ENCODE assay signal across 29 mouse cellular contexts in genomic region chr3:122734329-122734728, GRCm38 (mm10). TPM values are rescaled to one million over a fixed set of nuclear protein-coding genes. Genes with fewer than 3 reads are reported as not detected.
DNase-seq lines count a peak whose midpoint lies in the region; ATAC-seq lines count a peak whose summit lies in the region.
"Had no signal": no experiment of that assay in that cellular context is flagged by ENCODE, and none has a peak within 500 bp of the region (broad histone marks: within the 10 kb centered on the region; RNA-seq: fewer than 3 reads in every experiment).

No protein-coding gene starts in this region.

- no peak overlapping the region for H3K27ac ChIP-seq in lung, embryonic 16.5 days (ENCODE audit: low read length)
- H3K27ac ChIP-seq: embryonic facial prominence, embryonic 13.5 days; forebrain, embryonic 10.5 days; forebrain, embryonic 15.5 days; hindbrain, embryonic 13.5 days; kidney, postnatal 0 days; limb, embryonic 10.5 days; limb, embryonic 15.5 days; liver, embryonic 13.5 days; macrophage; midbrain, embryonic 10.5 days; neural tube, embryonic 12.5 days had no signal

- no peak overlapping the region for H3K4me3 ChIP-seq in lung, embryonic 16.5 days (ENCODE audit: low read length)
- H3K4me3 ChIP-seq: embryonic facial prominence, embryonic 13.5 days; forebrain, embryonic 10.5 days; forebrain, embryonic 15.5 days; heart, embryonic 12.5 days; hindbrain, embryonic 13.5 days; limb, embryonic 10.5 days; limb, embryonic 15.5 days; liver, embryonic 13.5 days; midbrain, embryonic 10.5 days; neural tube, embryonic 12.5 days had no signal

- ATAC-seq in lung, embryonic 16.5 days (ENCODE audit: low read depth), result no peak
- ATAC-seq in granulocyte monocyte progenitor cell, adult 5-6 weeks (replicated peaks; ENCODE audit: poor library complexity, severe bottlenecking), result no peak
- ATAC-seq: activated CD4-positive, CD25-positive, alpha-beta regulatory T cell, adult 4 months; forebrain, embryonic 15.5 days; intestine, embryonic 16.5 days; midbrain, embryonic 16.5 days had no signal

- peak overlapping the region; percentile 8 for H3K4me2 ChIP-seq in lung, embryonic 16.5 days (ENCODE audit: low read depth, low read length)
- H3K4me2 ChIP-seq: embryonic facial prominence, embryonic 13.5 days; forebrain, embryonic 15.5 days; heart, embryonic 12.5 days; hindbrain, embryonic 13.5 days; limb, embryonic 15.5 days; liver, embryonic 13.5 days; neural tube, embryonic 12.5 days had no signal

- H3K27me3 ChIP-seq in lung, embryonic 16.5 days (ENCODE audit: control insufficient read depth, insufficient read depth, low read depth, low read length), result no peaks in the 10 kb centered on the region
- H3K27me3 ChIP-seq: embryonic facial prominence, embryonic 13.5 days; forebrain, embryonic 15.5 days; heart, embryonic 12.5 days; hindbrain, embryonic 13.5 days; limb, embryonic 15.5 days; neural tube, embryonic 12.5 days had no signal

- H3K9me3 ChIP-seq in lung, embryonic 16.5 days (ENCODE audit: control insufficient read depth, low read length), result no peaks in the 10 kb centered on the region
- H3K9me3 ChIP-seq: embryonic facial prominence, embryonic 13.5 days; forebrain, embryonic 10.5 days; forebrain, embryonic 15.5 days; heart, embryonic 12.5 days; hindbrain, embryonic 13.5 days; limb, embryonic 10.5 days; limb, embryonic 15.5 days; liver, embryonic 13.5 days; midbrain, embryonic 10.5 days; neural tube, embryonic 12.5 days had no signal

- no peaks in the 10 kb centered on the region for H3K36me3 ChIP-seq in lung, embryonic 16.5 days (ENCODE audit: control insufficient read depth, insufficient read depth, low read length)
- H3K36me3 ChIP-seq: embryonic facial prominence, embryonic 13.5 days; forebrain, embryonic 10.5 days; forebrain, embryonic 15.5 days; heart, embryonic 12.5 days; hindbrain, embryonic 13.5 days; limb, embryonic 10.5 days; limb, embryonic 15.5 days; liver, embryonic 13.5 days; midbrain, embryonic 10.5 days; neural tube, embryonic 12.5 days had no signal

- WGBS in lung, embryonic 16.5 days, result 70% methylated on average over 6 of the region's 6 CpGs

- DNase-seq in lung, adult 18-20 months, result no peak
- DNase-seq in R1 (ENCODE audit: low read depth, low spot score), result peak; percentile 15
- peak; percentile 6 for DNase-seq in adrenal gland, postnatal 25 days
- no peak for DNase-seq in ovary, adult 18-20 months (ENCODE audit: low spot score)
- no peak for DNase-seq in urinary bladder, postnatal 14 days (ENCODE audit: low spot score)
- DNase-seq: cerebellum, adult 11 months; cerebellum, adult 9-10 months; gastrocnemius, postnatal 25 days; heart, adult 18-20 months; heart, postnatal 4 days; kidney, adult 8-10 months; liver, embryonic 13.5 days; lung, adult 2 months had no signal

- no peak overlapping the region for H3K9ac ChIP-seq in lung, embryonic 16.5 days (ENCODE audit: low read length)
- H3K9ac ChIP-seq: embryonic facial prominence, embryonic 13.5 days; forebrain, embryonic 15.5 days; heart, embryonic 12.5 days; hindbrain, embryonic 13.5 days; limb, embryonic 15.5 days; liver, embryonic 13.5 days; neural tube, embryonic 12.5 days had no signal

- H3K4me1 ChIP-seq in lung, embryonic 16.5 days (replicated peaks; ENCODE audit: control insufficient read depth, insufficient read depth, low read length), result no peaks in the 10 kb centered on the region

RNA-seq across cellular contexts. Expression of gene Pde5a, which starts 5.6 kb away (rescaled TPM):
- polyA plus RNA-seq in lung, embryonic 16.5 days (2015; fragmentation: Nextera tagmentation; extraction: Ambion mirVana), result 23.7 and 24.7 TPM in 2 replicates
- total RNA-seq in adrenal gland, postnatal 25 days (2021), result 30.3 and 49.4 TPM in 2 replicates
- total RNA-seq in granulocyte monocyte progenitor cell, adult 5-6 weeks (2014; fragmentation: Nextera tagmentation), result 0.95 and 1.4 TPM in 2 replicates
- 1.2 and 1.3 TPM in 2 replicates for total RNA-seq in granulocyte monocyte progenitor cell, adult 5-6 weeks (2017)

Comparison
In these comparisons a context has a peak if more than half of its experiments do, and no peak if none do; other contexts are left out.
1. DNase-seq: peak in R1 (single experiment) and adrenal gland, postnatal 25 days (single experiment); none in lung, adult 18-20 months (0 of 2), ovary, adult 18-20 months (single experiment) and urinary bladder, postnatal 14 days (single experiment).
2. RNA of gene Pde5a, which starts 5.6 kb away (total RNA-seq): 30.3 to 49.4 TPM in adrenal gland, postnatal 25 days; 0.95 to 1.4 TPM in granulocyte monocyte progenitor cell, adult 5-6 weeks; every median in the first group is over 10 times any median in the second.